ENCODE assay signal across 11 mouse cellular contexts in the genomic region with DNA sequence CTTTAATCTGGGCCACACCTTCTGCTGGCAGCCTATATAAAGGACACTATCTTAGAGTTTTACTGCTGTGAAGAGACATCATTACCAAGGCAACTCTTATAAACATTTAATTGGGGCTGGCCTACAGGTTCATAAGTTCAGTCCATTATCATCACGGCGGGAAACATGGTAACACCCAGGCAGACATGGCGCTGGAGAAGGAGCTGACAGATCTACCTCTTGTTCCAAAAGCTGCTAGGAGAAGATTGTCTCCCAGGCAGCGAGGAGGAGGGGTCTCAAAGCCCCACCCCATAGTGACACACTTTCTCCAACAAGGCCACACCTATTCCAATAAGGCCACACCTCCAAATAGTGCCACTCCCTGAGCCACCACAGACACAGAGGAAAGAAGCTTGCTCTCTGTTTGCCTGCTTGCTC. TPM values are rescaled to one million over a fixed set of nuclear protein-coding genes. Genes with fewer than 3 reads are reported as not detected.
DNase-seq lines count a peak whose midpoint lies in the region; ATAC-seq and TF ChIP-seq lines count a peak whose summit lies in the region.
"Had no signal": no experiment of that assay in that cellular context is flagged by ENCODE, and none has a peak within 500 bp of the region (broad histone marks: within the 10 kb centered on the region; RNA-seq: fewer than 3 reads in every experiment).

No protein-coding gene starts in this region.

- H3K9me3 ChIP-seq in lung, postnatal 0 days (ENCODE audit: low read length): no peaks in the 10 kb centered on the region
- H3K9me3 ChIP-seq in liver, embryonic 13.5 days (replicated peaks): no peaks in the 10 kb centered on the region
- H3K9me3 ChIP-seq: lung, embryonic 15.5 days; neural tube, embryonic 12.5 days had no signal

- ATAC-seq in lung, postnatal 0 days: peak; percentile 31
- peak; percentile 95 for ATAC-seq in liver, embryonic 13.5 days (ENCODE audit: low read depth)
- ATAC-seq: Patski had no signal

- no peaks in the 10 kb centered on the region for H3K27me3 ChIP-seq in lung, postnatal 0 days (replicated peaks; ENCODE audit: insufficient read depth, low read length)
- no peaks in the 10 kb centered on the region for H3K27me3 ChIP-seq in liver, embryonic 13.5 days
- H3K27me3 ChIP-seq: lung, embryonic 15.5 days; neural tube, embryonic 12.5 days; Patski had no signal

- TF ChIP-seq EP300 in lung, postnatal 0 days (IDR thresholded peaks at IDR 0.05): no peak; the same call in none of the 2 replicates

- WGBS in lung, postnatal 0 days: 43% methylated on average over 4 of the region's 4 CpGs
- 5% methylated on average over 4 of the region's 4 CpGs for WGBS in liver, embryonic 13.5 days (ENCODE audit: insufficient replicate concordance)

- H3K4me3 ChIP-seq in lung, postnatal 0 days (ENCODE audit: low read depth, low read length): no peak overlapping the region
- H3K4me3 ChIP-seq in liver, embryonic 13.5 days (replicated peaks): no peak overlapping the region
- H3K4me3 ChIP-seq: lung, embryonic 15.5 days; neural tube, embryonic 12.5 days had no signal

- no peak overlapping the region for H3K9ac ChIP-seq in lung, postnatal 0 days (replicated peaks; ENCODE audit: low read depth)
- peak overlapping the region; percentile 66 for H3K9ac ChIP-seq in liver, embryonic 13.5 days
- H3K9ac ChIP-seq: lung, embryonic 15.5 days; neural tube, embryonic 12.5 days had no signal

- no peak for TF ChIP-seq CTCF in lung, postnatal 0 days (IDR thresholded peaks at IDR 0.05)

- H3K4me1 ChIP-seq in lung, postnatal 0 days (ENCODE audit: insufficient read depth, low read depth, low read length): peaks cover 13% of the 10 kb centered on the region
- peaks cover 92% of the 10 kb centered on the region for H3K4me1 ChIP-seq in liver, embryonic 13.5 days (replicated peaks)

- no peak overlapping the region for H3K4me2 ChIP-seq in lung, postnatal 0 days (replicated peaks; ENCODE audit: low read depth, low read length)
- peak overlapping the region; percentile 55 for H3K4me2 ChIP-seq in liver, embryonic 13.5 days
- H3K4me2 ChIP-seq: lung, embryonic 15.5 days; neural tube, embryonic 12.5 days had no signal

- no peak overlapping the region for H3K27ac ChIP-seq in lung, postnatal 0 days (ENCODE audit: low read length)
- peak overlapping the region; percentile 94 for H3K27ac ChIP-seq in liver, embryonic 13.5 days
- H3K27ac ChIP-seq: lung, embryonic 15.5 days; neural tube, embryonic 12.5 days had no signal

- peak; percentile 55 for DNase-seq in lung, postnatal 0 days (ENCODE audit: low spot score)
- DNase-seq in lung, postnatal 25 days (ENCODE audit: low spot score): no peak
- peak; percentile 49 for DNase-seq in c-Kit-positive CD71-negative TER-119-negative erythroid progenitor cells, embryonic 14.5 days (ENCODE audit: low read depth)
- peak; percentile 93 for DNase-seq in liver, embryonic 13.5 days
- DNase-seq in yolk sac, embryonic 10.5 days (ENCODE audit: low spot score): peak; percentile 40
- DNase-seq in urinary bladder, postnatal 25 days (ENCODE audit: low spot score): no peak
- no peak for DNase-seq in kidney, postnatal 25 days
- DNase-seq: cerebellum, adult 2 months had no signal

- no peaks in the 10 kb centered on the region for H3K36me3 ChIP-seq in lung, postnatal 0 days (ENCODE audit: insufficient read depth, low read length)
- peaks cover 3% of the 10 kb centered on the region; the same call in 1 of the 2 replicates for H3K36me3 ChIP-seq in liver, embryonic 13.5 days
- H3K36me3 ChIP-seq: lung, embryonic 15.5 days; neural tube, embryonic 12.5 days had no signal

RNA-seq across cellular contexts. Expression of a gene that starts 58.8 kb away (rescaled TPM):
- 123 and 131 TPM in 2 replicates for polyA plus RNA-seq in lung, postnatal 0 days (2015; fragmentation: Nextera tagmentation; extraction: Ambion mirVana)
- 66.8 and 68.8 TPM in 2 replicates for polyA plus RNA-seq in liver, embryonic 13.5 days (2015; fragmentation: Nextera tagmentation; extraction: Ambion mirVana)

RNA-seq across cellular contexts. Expression of a gene that starts 58.8 kb away (rescaled TPM):
- polyA plus RNA-seq in lung, postnatal 0 days (2015; fragmentation: Nextera tagmentation; extraction: Ambion mirVana): 59.5 and 70.3 TPM in 2 replicates
- polyA plus RNA-seq in liver, embryonic 13.5 days (2015; fragmentation: Nextera tagmentation; extraction: Ambion mirVana): 45.5 and 46.5 TPM in 2 replicates

Comparison
In these comparisons a context has a peak if more than half of its experiments do, and no peak if none do; other contexts are left out.
1. DNase-seq: peak in lung, postnatal 0 days (single experiment), c-Kit-positive CD71-negative TER-119-negative erythroid progenitor cells, embryonic 14.5 days (single experiment), liver, embryonic 13.5 days (single experiment) and yolk sac, embryonic 10.5 days (single experiment); none in lung, postnatal 25 days (single experiment), urinary bladder, postnatal 25 days (single experiment) and kidney, postnatal 25 days (0 of 2).